Comparison of ENCODE assay signal across 27 mouse cellular contexts in genomic region chr2:7367738-7368137, GRCm38 (mm10).
"Had no signal": no experiment of that assay in that cellular context is flagged by ENCODE, and none has a peak within 500 bp of the region (broad histone marks: within the 10 kb centered on the region; RNA-seq: fewer than 3 reads in every experiment).

No protein-coding gene starts in this region.

- DNase-seq: gastrocnemius, adult 2 months; gastrocnemius, postnatal 10 days; gastrocnemius, postnatal 25 days; heart, adult 2 months; heart, postnatal 10 days; heart, postnatal 4 days; kidney, adult 18-20 months; kidney, adult 8-10 months; kidney, postnatal 10 days; kidney, postnatal 25 days; kidney, postnatal 4 days; liver; liver, embryonic 13.5 days; liver, postnatal 0 days; lung, adult 2 months had no signal

- H3K27ac ChIP-seq: gastrocnemius, adult 2 months; heart, adult 2 months; heart, embryonic 10.5 days; hindbrain, embryonic 10.5 days; hindbrain, embryonic 12.5 days; hindbrain, embryonic 14.5 days; intestine, embryonic 15.5 days; limb, embryonic 10.5 days; limb, embryonic 12.5 days; liver, embryonic 13.5 days; liver, embryonic 15.5 days had no signal

- H3K4me3 ChIP-seq: gastrocnemius, adult 2 months; heart, adult 2 months; heart, embryonic 10.5 days; heart, embryonic 12.5 days; hindbrain, embryonic 10.5 days; hindbrain, embryonic 12.5 days; intestine, embryonic 15.5 days; limb, embryonic 10.5 days; limb, embryonic 12.5 days; liver, embryonic 13.5 days; liver, embryonic 15.5 days had no signal

- ATAC-seq: hindbrain, embryonic 16.5 days; inflammation-experienced regulatory T-cells, adult 6 months; intestine, embryonic 15.5 days; intestine, postnatal 0 days; liver, postnatal 0 days had no signal
